Mouse (Mus musculus) small intestine, adult 2 months (tissue): ENCODE measurements around the gene Gm49387.

Source experiments
- CTCF ChIP-seq: fragments of 200-500 bp; IDR thresholded peaks from 2 replicates; pipeline ENCODE4 v1.5.1; 2012; ENCODE audit warnings: low read depth, mild to moderate bottlenecking, control low read depth, inconsistent platforms, low read length, moderate library complexity, mixed read lengths; ENCODE audit not compliant: insufficient replicate concordance, insufficient read length; ENCODE audit errors: extremely low read depth
- POLR2A ChIP-seq: fragments of 200-500 bp; IDR thresholded peaks from 2 replicates; pipeline ENCODE4 v1.6.1; 2012; ENCODE audit warnings: low read depth, mild to moderate bottlenecking, control low read depth, inconsistent platforms, low read length, moderate library complexity

GRCm38 (mm10) chr14:31661671-31662554 is 21.2 kb upstream of the Gm49387 start:
- TF ChIP-seq POLR2A, result no peak; the same call in 1 of the 2 replicates
- TF ChIP-seq CTCF, result no peak
